Mouse (Mus musculus) hindbrain, embryonic 14.5 days (tissue): ENCODE results near the gene Senp5. TPM values are rescaled to one million over a fixed set of nuclear protein-coding genes. Genes with fewer than 3 reads are reported as not detected.

Source experiments
- ATAC-seq: fragments of 200-750 bp; cut with Nextera tagmentation; 2 replicates; pipeline ENCODE4 v1.8.0; 2017; ENCODE audit warnings: moderate number of reproducible peaks, mild to moderate bottlenecking, moderate TSS enrichment, moderate library complexity; ENCODE audit not compliant: low FRiP score
- DNase-seq: peaks from one replicate; pipeline ENCODE4 v3.0.0-alpha.2; 2015; ENCODE audit warnings: low spot score
- H3K27ac ChIP-seq: fragments of 300-500 bp; sonication (generic); 2 replicates; pipeline ENCODE4 v1.5.1; 2014; ENCODE audit warnings: mild to moderate bottlenecking, moderate library complexity
- H3K27me3 ChIP-seq: fragments of 300-500 bp; sonication (generic); 2 replicates; pipeline ENCODE4 v1.6.1; 2014; ENCODE audit warnings: mild to moderate bottlenecking, low read length, mixed read lengths; ENCODE audit not compliant: control insufficient read depth, insufficient read depth
- H3K36me3 ChIP-seq: fragments of 300-500 bp; sonication (generic); replicated peaks from 2 replicates; pipeline ENCODE4 v1.6.1; 2014; ENCODE audit not compliant: control insufficient read depth, insufficient read depth
- H3K4me1 ChIP-seq: fragments of 300-500 bp; sonication (generic); replicated peaks from 2 replicates; pipeline ENCODE4 v1.6.1; 2014; ENCODE audit warnings: antibody characterized with exemption, low read length, mixed read lengths; ENCODE audit not compliant: control insufficient read depth, insufficient read depth
- H3K4me2 ChIP-seq: fragments of 300-500 bp; sonication (generic); replicated peaks from 2 replicates; pipeline ENCODE4 v1.6.1; 2014; ENCODE audit warnings: mild to moderate bottlenecking, moderate library complexity
- H3K4me3 ChIP-seq: fragments of 300-500 bp; sonication (generic); replicated peaks from 2 replicates; pipeline ENCODE4 v1.5.1; 2014; ENCODE audit warnings: mild to moderate bottlenecking, low read length
- H3K9ac ChIP-seq: fragments of 300-500 bp; sonication (generic); 2 replicates; pipeline ENCODE4 v1.6.1; 2014
- H3K9me3 ChIP-seq: fragments of 300-500 bp; sonication (generic); 2 replicates; pipeline ENCODE4 v1.6.1; 2016; ENCODE audit warnings: low read length; ENCODE audit not compliant: control insufficient read depth
- WGBS: fragments of 180-500 bp; shearing (Covaris S2); extraction: QIAGEN DNeasy Blood & Tissue Kit; methylation state at CpG from one replicate; pipeline ENCODE4 v1.1.7; 2014; 5-methylcytosine and 5-hydroxymethylcytosine counted together
- polyA plus RNA-seq: library from polyadenylated mRNA; unstranded; fragments of >200 nt; fragmentation: Nextera tagmentation; extraction: Ambion mirVana; gene quantifications from 2 replicates; pipeline ENCODE4 v1.2.1, GENCODE M21; 2014

Gene Senp5
- polyA plus RNA-seq, 1 experiment from 2014 or later, result 10.1 TPM

DNA sequence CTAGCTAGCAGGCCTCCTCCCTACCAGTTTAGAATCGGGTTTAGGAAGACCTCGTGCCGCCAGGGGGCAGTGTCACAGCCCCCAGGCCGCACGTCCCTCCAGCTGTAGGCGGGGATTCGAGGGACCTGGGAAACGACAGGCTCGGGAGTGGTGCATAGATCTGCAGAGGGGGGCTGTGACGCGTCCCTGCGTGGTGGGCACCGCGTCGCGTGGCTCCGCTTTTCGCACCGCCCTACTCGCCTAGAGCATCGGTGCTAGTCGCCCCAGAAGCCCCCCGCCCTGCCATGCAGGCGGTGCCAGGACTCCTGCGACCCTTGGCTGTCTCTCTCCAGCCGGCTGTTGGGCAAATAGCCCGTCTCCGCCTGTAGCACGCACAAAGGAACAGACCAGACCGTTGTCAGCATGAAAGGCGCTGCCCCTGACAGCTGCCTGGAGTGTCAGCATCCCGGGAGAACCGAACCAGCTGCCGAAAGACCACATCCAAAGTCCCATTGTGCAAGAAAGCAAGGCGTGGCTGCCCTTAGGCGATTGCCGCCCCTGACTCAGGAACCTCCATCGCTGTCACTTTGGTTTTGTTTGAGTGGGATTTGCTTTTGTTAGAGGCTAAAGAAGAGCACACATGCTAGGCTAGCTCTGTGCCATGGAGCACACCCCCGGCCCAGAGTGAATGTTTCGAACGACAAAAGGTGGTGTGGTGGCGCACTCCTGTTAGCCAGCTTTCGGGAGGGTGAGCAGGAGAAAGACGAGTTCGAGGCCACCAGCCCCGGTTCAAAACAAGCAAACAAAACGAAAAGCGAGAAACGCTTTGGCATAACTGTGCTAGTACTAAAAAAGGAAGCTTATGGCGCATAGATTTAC, 70.0 kb downstream of the Senp5 start:
- peak; percentile 97 for ATAC-seq
- Histone ChIP-seq H3K27ac (peak overlapping the region; percentile 96), H3K36me3 (no peaks in the 10 kb centered on the region), H3K9ac (peak overlapping the region; percentile 66), H3K27me3 (no peaks in the 10 kb centered on the region), H3K4me2 (peak overlapping the region; percentile 81), H3K4me3 (peak overlapping the region; percentile 34), H3K4me1 (peaks cover 24% of the 10 kb centered on the region), H3K9me3 (no peaks in the 10 kb centered on the region)
- WGBS, result 1% methylated on average over 50 of the region's 50 CpGs
- DNase-seq, result peak; percentile 93

- Histone ChIP-seq H3K27me3 (no peaks in the 10 kb centered on the region), H3K4me3 (no peak overlapping the region), H3K9me3 (no peaks in the 10 kb centered on the region), H3K27ac (peak overlapping the region; percentile 96), H3K36me3 (no peaks in the 10 kb centered on the region), H3K4me1 (peaks cover 24% of the 10 kb centered on the region), H3K9ac (peak overlapping the region; percentile 2; the same call in 1 of the 2 replicates), H3K4me2 (peak overlapping the region; percentile 81; the same call in 1 of the 2 replicates)
- 26% methylated on average over 5 of the region's 5 CpGs for WGBS
- ATAC-seq, result no peak
- no peak for DNase-seq
These were observed 70.8 kb downstream of the Senp5 start for GRCm38 (mm10) chr16:31932255-31932654.

DNA sequence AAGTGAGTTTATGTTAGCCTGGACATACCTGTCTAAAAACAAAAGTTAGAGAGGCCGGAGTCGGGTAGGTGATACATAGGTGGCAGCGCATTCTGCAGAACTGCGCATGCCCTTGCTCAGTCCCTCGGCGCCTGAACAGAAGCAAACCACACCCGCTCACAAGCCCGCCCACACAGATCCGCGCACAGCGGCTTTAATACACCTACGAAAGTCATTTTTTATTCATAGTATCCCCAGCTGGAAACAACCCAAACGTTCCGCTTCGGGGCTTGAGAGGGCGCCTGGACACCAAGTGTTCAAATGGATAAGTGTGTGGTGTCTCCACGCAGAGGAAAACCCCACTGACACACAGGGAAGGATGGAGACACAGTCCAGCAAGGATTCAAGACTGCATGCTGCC, 71.8 kb downstream of the Senp5 start:
- no peak overlapping the region for H3K27ac ChIP-seq
- H3K9ac ChIP-seq, result peak overlapping the region; percentile 17; the same call in 1 of the 2 replicates
- no peaks in the 10 kb centered on the region for H3K27me3 ChIP-seq
- 50% methylated on average over 17 of the region's 17 CpGs for WGBS
- H3K36me3 ChIP-seq, result no peaks in the 10 kb centered on the region
- no peaks in the 10 kb centered on the region for H3K9me3 ChIP-seq
- H3K4me2 ChIP-seq, result 0 out of 2 replicates have a peak overlapping the region, but pooled peaks have one; percentile 8
- DNase-seq (no peak), ATAC-seq (no peak)
- no peak overlapping the region for H3K4me3 ChIP-seq
- H3K4me1 ChIP-seq, result peaks cover 24% of the 10 kb centered on the region

GRCm38 (mm10) chr16:31927412-31927811, 75.7 kb downstream of the Senp5 start:
- WGBS, result 83% methylated on average over 5 of the region's 5 CpGs
- H3K9ac ChIP-seq, result no peak overlapping the region
- no peaks in the 10 kb centered on the region for H3K9me3 ChIP-seq

GRCm38 (mm10) chr16:31926547-31927182, 76.4 kb downstream of the Senp5 start:
- ATAC-seq, result no peak
- 83% methylated on average over 13 of the region's 13 CpGs for WGBS
- no peaks in the 10 kb centered on the region for H3K4me1 ChIP-seq
- no peak overlapping the region for H3K9ac ChIP-seq
- H3K36me3 ChIP-seq, result no peaks in the 10 kb centered on the region
- H3K4me2 ChIP-seq, result no peak overlapping the region
- no peak overlapping the region for H3K27ac ChIP-seq
- no peak for DNase-seq
- H3K4me3 ChIP-seq, result no peak overlapping the region
- H3K9me3 ChIP-seq, result no peaks in the 10 kb centered on the region
- H3K27me3 ChIP-seq, result no peaks in the 10 kb centered on the region

More at GRCm38 (mm10) chr16:31927412-31927811, 75.7 kb downstream of the Senp5 start:
- Histone ChIP-seq H3K4me1 (no peaks in the 10 kb centered on the region), H3K27me3 (no peaks in the 10 kb centered on the region), H3K27ac (no peak overlapping the region), H3K4me2 (no peak overlapping the region), H3K4me3 (no peak overlapping the region), H3K36me3 (no peaks in the 10 kb centered on the region)
- ATAC-seq (no peak), DNase-seq (no peak)

DNA sequence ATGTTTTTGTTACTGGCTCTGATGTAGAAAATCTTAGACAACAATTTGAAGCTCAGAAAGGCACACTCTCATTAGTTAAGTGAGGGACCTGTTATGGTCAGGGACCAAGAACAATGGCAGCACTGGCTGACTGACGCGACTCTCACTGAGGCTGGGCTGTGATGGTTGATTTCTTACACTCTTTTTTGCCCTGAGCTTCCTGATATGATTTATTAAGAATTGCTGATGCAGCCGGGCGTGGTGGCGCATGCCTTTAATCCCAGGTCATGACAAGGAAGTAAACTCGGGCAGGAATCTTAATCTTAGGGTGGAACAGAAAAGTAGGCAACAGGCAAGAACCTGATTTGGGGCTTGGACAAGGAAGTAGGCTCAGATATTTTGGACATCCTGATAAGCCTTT, 77.0 kb downstream of the Senp5 start:
- H3K9me3 ChIP-seq, result no peaks in the 10 kb centered on the region
- ATAC-seq (no peak), DNase-seq (no peak)
- 83% methylated on average over 6 of the region's 6 CpGs for WGBS
- H3K27me3 ChIP-seq, result no peaks in the 10 kb centered on the region
- H3K36me3 ChIP-seq, result no peaks in the 10 kb centered on the region
- H3K27ac ChIP-seq, result no peak overlapping the region
- H3K9ac ChIP-seq, result no peak overlapping the region
- H3K4me3 ChIP-seq, result no peak overlapping the region
- H3K4me1 ChIP-seq, result no peaks in the 10 kb centered on the region
- no peak overlapping the region for H3K4me2 ChIP-seq

GRCm38 (mm10) chr16:31924368-31924767, 78.7 kb downstream of the Senp5 start:
- H3K36me3 ChIP-seq, result no peaks in the 10 kb centered on the region
- ATAC-seq, result no peak
- no peak overlapping the region for H3K9ac ChIP-seq
- 91% methylated on average over 6 of the region's 6 CpGs for WGBS
- no peak overlapping the region for H3K4me3 ChIP-seq
- H3K9me3 ChIP-seq, result no peaks in the 10 kb centered on the region
- H3K27me3 ChIP-seq, result no peaks in the 10 kb centered on the region
- no peak overlapping the region for H3K27ac ChIP-seq
- H3K4me1 ChIP-seq, result no peaks in the 10 kb centered on the region
- H3K4me2 ChIP-seq, result no peak overlapping the region
- DNase-seq, result no peak

- Histone ChIP-seq H3K36me3 (no peaks in the 10 kb centered on the region), H3K4me1 (no peaks in the 10 kb centered on the region), H3K9me3 (no peaks in the 10 kb centered on the region), H3K27me3 (no peaks in the 10 kb centered on the region), H3K9ac (peak overlapping the region; percentile 44), H3K4me3 (no peak overlapping the region), H3K4me2 (peak overlapping the region; percentile 30; the same call in 1 of the 2 replicates), H3K27ac (no peak overlapping the region)
- DNase-seq (peak; percentile 96), ATAC-seq (peak; percentile 48; the same call in 1 of the 2 replicates)
- 3% methylated on average over 14 of the region's 14 CpGs for WGBS
These were observed 84.8 kb downstream of the Senp5 start for GRCm38 (mm10) chr16:31918248-31918724.

GRCm38 (mm10) chr16:31917776-31918175, 85.3 kb downstream of the Senp5 start:
- no peaks in the 10 kb centered on the region for H3K27me3 ChIP-seq
- no peak overlapping the region for H3K27ac ChIP-seq
- H3K9ac ChIP-seq, result no peak overlapping the region
- no peaks in the 10 kb centered on the region for H3K4me1 ChIP-seq
- no peaks in the 10 kb centered on the region for H3K9me3 ChIP-seq
- H3K4me2 ChIP-seq, result no peak overlapping the region
- no peak for ATAC-seq
- no peak overlapping the region for H3K4me3 ChIP-seq
- H3K36me3 ChIP-seq, result no peaks in the 10 kb centered on the region
- no peak for DNase-seq
- 71% methylated on average over 11 of the region's 11 CpGs for WGBS
